Mouse (Mus musculus) fibroblast of lung, adult 2 months (primary cell): ENCODE measurements around the gene Olfr444.

ENCODE experiments used
- DNase-seq: peaks from one replicate; pipeline ENCODE4 v3.0.0-alpha.2; 2011; ENCODE audit warnings: low read depth

The Olfr444 gene

DNA sequence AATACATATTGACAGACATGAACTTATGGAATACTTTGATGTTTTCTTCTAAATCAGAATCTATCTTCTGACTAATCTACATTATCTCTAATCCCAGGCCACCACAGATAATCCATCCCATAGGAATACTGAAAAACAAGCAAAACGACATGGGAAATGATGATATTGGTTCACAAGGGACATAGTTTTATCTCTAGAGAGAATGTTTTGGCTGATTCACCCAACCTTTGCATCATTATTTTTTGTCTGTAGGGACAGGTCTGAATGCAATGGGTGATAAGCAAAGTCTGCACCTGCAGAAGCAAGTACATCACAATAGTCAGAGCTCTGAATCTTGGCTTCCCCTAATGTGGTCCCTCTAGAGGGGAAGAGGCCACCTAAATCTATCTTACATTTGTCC is at the start of gene Olfr444:
TSS of gene Olfr444 (plus strand) at position 301 of the 400 bp plus-strand sequence.
- no peak for DNase-seq

DNA sequence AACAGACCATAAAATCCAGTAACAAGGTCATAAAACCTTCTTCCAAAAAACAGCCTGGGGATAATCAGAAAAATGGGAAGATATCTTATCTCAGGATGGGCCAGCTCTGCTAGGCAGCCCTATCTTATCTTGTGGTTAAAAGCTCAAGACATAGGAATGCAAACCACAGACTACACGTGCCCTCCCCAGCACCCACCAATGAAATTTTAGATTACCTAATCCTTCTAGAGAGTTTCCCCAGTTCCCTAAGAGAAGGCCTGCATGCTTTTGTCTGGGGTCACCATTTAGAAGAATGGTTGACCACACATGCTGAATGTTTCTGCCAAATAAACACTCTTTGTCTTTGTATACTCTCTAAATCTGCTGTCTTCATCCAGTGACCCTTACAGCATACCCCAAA is 48.5 kb upstream of the Olfr444 start:
- DNase-seq, result no peak

- no peak for DNase-seq
These were observed 40.3 kb upstream of the Olfr444 start, which contains the start of gene Olfr447 for GRCm38 (mm10) chr6:42908578-42908977. Gene Olfr447 (plus strand): TSS chr6:42908878.

DNA sequence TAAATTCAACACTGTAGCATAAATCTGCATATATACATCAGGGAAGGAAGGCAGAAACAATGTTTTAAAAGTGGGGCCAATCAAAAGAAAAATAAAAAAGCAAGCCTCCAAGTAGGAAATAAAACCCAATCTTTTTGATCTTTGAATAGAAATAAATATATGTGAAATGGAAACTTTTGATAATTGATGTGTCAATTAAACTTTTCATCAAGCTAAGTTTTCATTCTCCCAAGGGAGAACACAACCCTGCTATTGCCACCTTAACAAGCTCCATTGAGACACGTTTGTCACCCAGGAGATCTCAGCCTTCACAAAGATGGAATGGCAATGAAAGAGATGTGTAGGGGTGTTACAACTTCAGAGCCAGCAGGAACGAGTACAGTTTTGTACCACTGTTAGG is 27.8 kb upstream of the Olfr444 start, which contains the start of gene Olfr446:
TSS of gene Olfr446 (plus strand) at position 301 of the 400 bp plus-strand sequence.
- DNase-seq, result no peak

DNA sequence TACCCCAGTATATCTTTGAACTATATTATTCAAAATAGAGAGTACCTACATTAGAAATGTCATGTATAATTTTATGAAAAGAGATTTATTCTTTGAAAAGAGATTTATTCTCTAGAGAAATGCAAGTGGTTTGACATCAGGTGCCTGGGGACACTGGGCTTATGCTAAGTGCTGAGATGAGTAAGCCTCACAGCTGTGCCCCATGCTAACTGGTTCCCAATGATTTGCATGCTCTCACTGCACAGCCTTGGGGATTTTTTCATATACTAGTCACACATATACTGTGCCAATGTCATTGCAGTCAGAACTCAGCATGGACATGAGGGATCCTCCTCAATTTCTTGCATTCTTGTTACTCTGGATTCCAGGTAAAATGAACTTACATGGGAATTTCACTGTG is 31.5 kb downstream of the Olfr444 start:
- DNase-seq, result no peak
